Mouse (Mus musculus) limb, embryonic 14.5 days (tissue): ENCODE data around the gene Atat1. TPM values are rescaled to one million over a fixed set of nuclear protein-coding genes. Genes with fewer than 3 reads are reported as not detected.
A peak's percentile ranks its signal among the peaks of the same experiment; 100 is the strongest.
"Not testable (repeated sequence)": the region's sequence is repeated elsewhere in the genome, so short reads cannot be mapped to it uniquely, and the experiment has no call there.

Experiments used
- ATAC-seq: fragments of 200-750 bp; cut with Nextera tagmentation; 2 replicates; pipeline ENCODE4 v1.8.0; 2017; ENCODE audit warnings: low read depth, moderate number of reproducible peaks, moderate TSS enrichment; ENCODE audit not compliant: low FRiP score
- DNase-seq: peaks from one replicate; pipeline ENCODE4 v3.0.0-alpha.2; 2015; ENCODE audit warnings: low spot score
- H3K27ac ChIP-seq: fragments of 300-500 bp; sonication (generic); replicated peaks from 2 replicates; pipeline ENCODE4 v1.5.1; 2014; ENCODE audit warnings: low read depth, mild to moderate bottlenecking, low read length, moderate library complexity, mixed read lengths
- H3K27me3 ChIP-seq: fragments of 300-500 bp; sonication (generic); 2 replicates; pipeline ENCODE4 v1.6.1; 2014; ENCODE audit warnings: low read length, mixed read lengths; ENCODE audit not compliant: control insufficient read depth, insufficient read depth
- H3K36me3 ChIP-seq: fragments of 300-500 bp; sonication (generic); 2 replicates; pipeline ENCODE4 v1.6.1; 2014; ENCODE audit warnings: mild to moderate bottlenecking, low read length, moderate library complexity, mixed read lengths; ENCODE audit not compliant: control insufficient read depth, insufficient read depth
- H3K4me1 ChIP-seq: fragments of 300-500 bp; sonication (generic); 2 replicates; pipeline ENCODE4 v1.6.1; 2014; ENCODE audit warnings: antibody characterized with exemption, low read length, mixed read lengths; ENCODE audit not compliant: control insufficient read depth, insufficient read depth
- H3K4me2 ChIP-seq: fragments of 300-500 bp; sonication (generic); replicated peaks from 2 replicates; pipeline ENCODE4 v1.6.1; 2014; ENCODE audit warnings: low read depth, mild to moderate bottlenecking, low read length, moderate library complexity; ENCODE audit not compliant: severe bottlenecking
- H3K4me3 ChIP-seq: fragments of 300-500 bp; sonication (generic); replicated peaks from 2 replicates; pipeline ENCODE4 v1.5.1; 2014; ENCODE audit warnings: low read length
- H3K9ac ChIP-seq: fragments of 300-500 bp; sonication (generic); 2 replicates; pipeline ENCODE4 v1.6.1; 2014; ENCODE audit warnings: mild to moderate bottlenecking, low read depth, low read length, moderate library complexity; ENCODE audit not compliant: severe bottlenecking
- H3K9me3 ChIP-seq: fragments of 300-500 bp; sonication (generic); 2 replicates; pipeline ENCODE4 v1.6.1; 2016; ENCODE audit warnings: low read length; ENCODE audit not compliant: control insufficient read depth
- POLR2A ChIP-seq: fragments of 200-500 bp; IDR thresholded peaks from 2 replicates; pipeline ENCODE4 v1.8.0; 2012; ENCODE audit warnings: inconsistent platforms, mild to moderate bottlenecking, moderate library complexity, borderline replicate concordance; ENCODE audit not compliant: insufficient read depth, insufficient read length; ENCODE audit errors: extremely low read depth
- WGBS: fragments of 180-500 bp; shearing (Covaris S2); extraction: QIAGEN DNeasy Blood & Tissue Kit; methylation state at CpG from one replicate; pipeline ENCODE4 v1.1.7; 2014; 5-methylcytosine and 5-hydroxymethylcytosine counted together
- polyA plus RNA-seq, 2 experiments: library from polyadenylated mRNA; depleted of rRNA in 1 of 2; stranded (reverse) in 1 of 2; unstranded in 1 of 2; fragments of >200 nt; fragmentation: Nextera tagmentation in 1 of 2; extraction: Ambion mirVana in 1 of 2; gene quantifications; 2 replicates each; pipeline versions ENCODE4 v1.2.1 to v1.2.3; 2012 to 2014

Gene Atat1
- polyA plus RNA-seq (2012; rRNA removed): 157 and 189 TPM in 2 replicates
- 68.7 and 88.1 TPM in 2 replicates for polyA plus RNA-seq (2014; fragmentation: Nextera tagmentation; extraction: Ambion mirVana)

- DNase-seq (peak; percentile 93), ATAC-seq (peak; percentile 93)
- WGBS: 5% methylated on average over 21 of the region's 25 CpGs
- Histone ChIP-seq H3K4me2 (peak within 1 kb of the TSS; percentile 86), H3K9me3 (no peaks in the 10 kb centered on the region), H3K27me3 (no peaks in the 10 kb centered on the region), H3K4me1 (peaks cover 6% of the 10 kb centered on the region; the same call in 1 of the 2 replicates), H3K4me3 (peak within 1 kb of the TSS; percentile 75), H3K36me3 (peaks cover 47% of the 10 kb centered on the region), H3K27ac (peak within 1 kb of the TSS; percentile 72; the same call in 1 of the 2 replicates), H3K9ac (peak within 1 kb of the TSS; percentile 74)
- TF ChIP-seq POLR2A: peak; percentile 64; the same call in 1 of the 2 replicates
These were observed at the start of gene Atat1 for GRCm38 (mm10) chr17:35909919-35910369. Gene Atat1, minus strand, starts transcription at chr17:35910075.

GRCm38 (mm10) chr17:35958533-35959223 is 48.8 kb upstream of the Atat1 start:
- H3K9me3 ChIP-seq: no peaks in the 10 kb centered on the region
- no peaks in the 10 kb centered on the region for H3K4me1 ChIP-seq
- H3K4me3 ChIP-seq: no peak overlapping the region
- no peaks in the 10 kb centered on the region for H3K27me3 ChIP-seq
- no peak overlapping the region for H3K4me2 ChIP-seq
- no peak for DNase-seq
- TF ChIP-seq POLR2A: no peak
- no peak for ATAC-seq
- WGBS: 96% methylated on average over 15 of the region's 15 CpGs
- H3K27ac ChIP-seq: no peak overlapping the region
- peaks cover 81% of the 10 kb centered on the region for H3K36me3 ChIP-seq
- H3K9ac ChIP-seq: no peak overlapping the region

GRCm38 (mm10) chr17:35954665-35955064 is 44.8 kb upstream of the Atat1 start:
- Histone ChIP-seq H3K27me3 (no peaks in the 10 kb centered on the region), H3K36me3 (peaks cover 42% of the 10 kb centered on the region), H3K4me2 (no peak overlapping the region), H3K4me3 (no peak overlapping the region), H3K27ac (no peak overlapping the region), H3K4me1 (no peaks in the 10 kb centered on the region), H3K9me3 (no peaks in the 10 kb centered on the region), H3K9ac (no peak overlapping the region)
- ATAC-seq: no peak
- DNase-seq: no peak
- 78% methylated on average over 8 of the region's 8 CpGs for WGBS
- no peak for TF ChIP-seq POLR2A

GRCm38 (mm10) chr17:35952559-35952958 is 42.7 kb upstream of the Atat1 start:
- not testable (repeated sequence) for H3K9ac ChIP-seq, DNase-seq, H3K27ac ChIP-seq, H3K4me3 ChIP-seq, H3K4me1 ChIP-seq, ATAC-seq, H3K27me3 ChIP-seq, H3K4me2 ChIP-seq, H3K9me3 ChIP-seq
- WGBS: 96% methylated on average over 2 of the region's 3 CpGs
- peaks cover 21% of the 10 kb centered on the region for H3K36me3 ChIP-seq

GRCm38 (mm10) chr17:35950946-35951345 is 41.1 kb upstream of the Atat1 start:
- H3K36me3 ChIP-seq, H3K27ac ChIP-seq, H3K9ac ChIP-seq, H3K27me3 ChIP-seq, DNase-seq, H3K9me3 ChIP-seq, H3K4me1 ChIP-seq, ATAC-seq, H3K4me2 ChIP-seq, H3K4me3 ChIP-seq: not testable (repeated sequence)
